Mouse (Mus musculus) T-cell, adult 2 months (primary cell): ENCODE measurements around the gene Mesp1.

Experiments used
- DNase-seq: peaks from one replicate; pipeline ENCODE4 v3.0.0; 2022; ENCODE audit warnings: low spot score

The Mesp1 gene

DNA sequence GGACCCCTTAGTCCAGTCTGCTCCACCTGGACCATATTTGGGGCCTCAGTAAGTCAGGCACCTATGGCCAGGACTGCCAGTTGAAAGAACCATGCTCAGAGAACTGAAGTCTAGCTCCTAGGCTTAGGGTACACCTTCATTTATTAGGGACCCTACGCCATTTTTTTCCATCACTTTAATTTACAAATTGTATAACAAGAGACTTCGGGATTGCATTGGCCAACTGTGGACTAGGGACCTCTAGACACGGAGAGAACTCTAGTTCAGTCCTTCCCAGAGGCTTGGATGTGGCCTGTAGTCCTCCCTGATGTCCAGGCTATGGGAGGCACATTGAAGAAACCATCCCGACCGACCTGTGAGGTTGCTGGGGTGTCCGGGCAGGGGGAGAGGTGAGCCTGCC is at the start of gene Mesp1:
Gene Mesp1, minus strand, starts transcription at position 101 of the 400 bp plus-strand sequence.
- DNase-seq: no peak

DNA sequence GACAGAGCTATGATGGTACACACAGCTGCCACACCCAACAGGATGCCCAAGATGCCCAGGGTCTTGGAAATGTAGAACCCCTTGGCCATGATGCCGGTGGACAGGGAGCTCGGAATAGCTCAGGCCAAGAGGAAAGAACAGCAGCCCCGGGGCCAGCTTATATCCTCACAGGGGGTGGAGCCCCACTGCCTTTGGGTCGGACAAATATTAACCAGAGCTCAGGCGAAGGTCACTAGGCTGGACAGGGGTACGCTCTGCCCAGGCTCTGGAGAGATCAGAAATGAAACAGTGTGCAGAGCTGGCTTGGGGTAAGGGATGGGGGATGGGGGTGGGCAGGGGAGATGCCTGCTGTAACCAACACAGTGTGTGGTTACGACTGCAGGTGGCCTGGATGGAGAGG is 48.6 kb upstream of the Mesp1 start:
- no peak for DNase-seq

DNA sequence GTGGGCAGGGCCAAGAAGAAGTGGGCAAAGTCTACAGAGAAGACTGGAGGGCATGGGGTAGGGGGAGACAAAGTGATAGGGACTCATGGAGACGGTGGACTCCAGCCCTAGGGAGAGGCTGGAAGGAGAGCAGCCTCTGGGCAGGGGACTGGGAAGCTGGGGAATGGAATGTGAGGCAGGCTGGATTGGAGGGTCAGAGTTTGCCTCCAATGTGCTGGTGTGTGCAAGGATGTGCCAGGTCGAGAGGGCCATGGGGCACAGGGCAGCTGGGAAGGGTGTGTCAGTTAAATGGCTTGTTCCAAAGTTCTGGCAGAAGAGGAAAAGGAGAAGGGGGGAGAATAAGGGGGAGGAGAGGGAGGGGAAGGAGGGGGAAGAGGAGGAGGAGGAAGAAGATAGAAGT is 43.7 kb upstream of the Mesp1 start:
- DNase-seq: no peak

DNA sequence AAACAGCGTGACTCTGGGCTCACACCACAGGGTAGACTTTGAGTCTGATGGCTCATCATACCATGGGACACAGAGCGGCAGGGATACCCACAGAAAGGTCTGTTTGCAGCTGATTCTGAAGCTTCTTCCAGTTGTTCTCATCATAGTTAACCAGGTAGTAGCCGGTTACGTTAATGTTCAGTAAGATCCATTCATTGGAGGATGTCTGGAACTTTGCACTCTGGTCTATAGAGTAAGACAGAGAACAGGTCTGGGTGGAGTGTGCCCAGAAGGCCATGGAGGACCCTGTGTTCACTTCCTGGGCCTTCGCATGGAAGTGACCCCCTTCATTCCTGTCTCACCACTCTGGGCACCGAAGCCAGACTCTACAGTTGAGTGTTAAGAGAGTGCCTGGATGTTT is 41.6 kb upstream of the Mesp1 start:
- DNase-seq: no peak

DNA sequence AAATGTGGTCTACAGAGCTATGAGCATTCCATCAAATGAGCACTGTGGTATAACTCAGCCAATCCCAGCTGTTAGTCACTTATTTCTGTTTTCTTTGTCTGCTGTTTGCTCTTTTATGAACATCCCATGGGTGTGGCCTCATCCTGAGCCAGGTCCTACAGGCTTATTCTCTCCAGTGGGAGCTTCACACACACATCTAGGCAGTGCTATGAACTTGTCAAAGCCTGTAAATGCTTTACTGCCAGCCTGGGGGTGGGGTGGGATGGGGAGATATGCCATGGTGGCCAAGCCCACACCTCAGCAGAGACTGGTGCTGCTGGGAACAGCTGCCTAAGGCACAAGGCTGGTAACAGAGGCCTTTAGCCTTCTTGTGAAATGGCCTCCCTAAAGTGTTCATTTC is 39.4 kb upstream of the Mesp1 start:
- DNase-seq: no peak

DNA sequence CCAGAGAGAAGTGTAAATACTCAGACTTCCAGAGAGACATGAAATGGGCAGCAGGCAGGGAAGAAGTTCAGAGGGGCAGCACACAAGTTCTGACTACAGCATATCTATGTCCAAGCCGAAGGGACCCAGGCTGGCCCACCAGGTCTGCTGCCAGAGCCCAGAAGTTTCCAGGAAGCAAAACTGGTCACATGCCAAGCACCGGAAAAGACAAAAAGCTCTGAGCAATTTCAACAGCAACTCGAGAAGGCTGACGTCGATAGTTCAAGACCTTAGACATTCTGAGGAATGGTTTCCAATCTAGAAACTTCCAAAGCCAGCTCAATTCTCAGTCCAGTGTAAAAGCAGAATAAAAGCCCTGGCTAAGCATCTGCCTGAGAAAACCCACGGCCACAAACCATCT is 38.0 kb upstream of the Mesp1 start:
- no peak for DNase-seq

DNA sequence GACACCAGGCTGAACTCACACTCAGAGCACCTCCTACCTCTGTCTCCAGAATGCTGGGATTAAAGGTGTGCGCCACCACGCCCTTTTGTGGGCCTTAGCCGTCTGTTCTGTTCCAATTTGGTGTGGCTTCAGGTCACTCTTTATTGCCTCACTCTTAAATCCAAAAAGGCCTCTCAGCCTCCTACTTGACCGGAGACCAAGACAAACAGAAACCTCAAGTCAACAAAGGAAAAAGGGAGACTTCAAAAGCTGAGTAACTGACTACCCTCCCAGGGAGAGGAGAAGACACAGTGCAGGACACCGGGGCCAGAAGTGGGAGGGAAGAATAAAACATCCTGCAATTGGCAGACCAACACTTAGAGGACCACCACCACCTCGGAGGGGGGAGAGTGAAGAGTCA is 37.6 kb upstream of the Mesp1 start:
- DNase-seq: no peak

DNA sequence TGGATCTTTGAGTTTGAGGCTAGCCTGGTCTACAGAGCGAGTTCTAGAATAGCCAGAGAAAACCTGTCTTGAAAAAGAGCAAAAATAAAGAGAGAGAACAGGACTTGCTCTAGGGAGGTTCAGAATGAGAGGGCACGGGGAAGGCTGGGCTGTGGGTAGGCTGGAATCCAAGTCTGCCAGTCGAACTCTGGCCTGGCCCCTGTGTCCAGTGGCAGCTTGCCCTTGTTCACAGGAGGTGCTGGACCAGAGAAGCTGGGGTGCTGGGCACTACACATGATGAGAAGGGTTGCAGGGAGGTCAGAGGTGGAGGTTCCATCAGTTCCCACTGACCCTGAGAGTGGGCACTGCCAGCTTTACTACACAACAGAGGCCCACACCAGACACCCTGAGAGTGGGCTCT is 34.8 kb upstream of the Mesp1 start:
- DNase-seq: no peak

DNA sequence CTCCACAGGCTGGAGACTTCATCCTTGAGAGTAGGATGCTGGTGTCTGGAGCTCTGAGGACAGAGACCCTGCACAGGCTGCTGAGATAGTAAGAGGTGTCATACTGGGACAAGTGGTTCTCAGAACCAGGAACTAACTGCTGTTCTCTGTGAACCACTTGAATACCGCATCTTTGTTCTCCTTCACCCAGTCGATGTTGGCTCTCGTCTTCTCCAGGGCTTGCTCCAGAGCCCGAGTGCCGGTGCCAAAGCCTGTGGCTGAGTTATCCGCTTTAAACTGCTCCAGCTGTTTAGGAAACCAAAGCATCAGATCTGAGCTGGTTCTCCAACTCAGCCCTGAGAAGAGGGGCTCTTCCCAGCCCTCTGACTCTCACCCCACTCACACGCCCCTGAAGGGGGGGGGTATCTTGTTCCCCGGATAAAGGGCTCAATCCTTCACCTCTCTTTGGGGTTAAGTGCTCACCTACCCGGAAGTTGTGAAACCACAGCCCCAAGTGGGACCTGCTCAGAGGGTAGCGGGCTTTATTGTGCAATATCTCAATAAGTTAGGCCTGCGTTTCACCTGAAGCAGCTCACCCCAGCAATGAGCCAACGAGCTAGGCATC is 28.6 kb upstream of the Mesp1 start:
- no peak for DNase-seq

DNA sequence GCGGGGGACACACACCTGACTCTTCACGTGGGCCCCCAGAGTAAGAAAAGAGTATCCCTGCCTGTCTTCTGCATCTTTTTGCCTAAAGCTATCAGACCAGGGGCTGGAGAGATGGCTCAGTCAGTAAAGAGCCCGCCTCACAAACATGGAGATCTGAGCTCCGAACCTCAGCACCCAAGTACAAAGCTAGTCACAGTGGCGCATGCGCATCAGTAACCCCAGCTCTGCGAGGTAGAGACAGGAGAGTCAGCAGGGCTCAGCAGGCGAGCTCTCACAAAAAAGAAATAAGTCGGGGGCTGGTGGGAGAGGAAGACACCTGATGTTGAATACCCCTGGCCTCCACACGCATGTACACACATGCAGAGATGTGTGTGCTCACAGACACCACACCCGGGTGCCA is 26.4 kb upstream of the Mesp1 start:
- no peak for DNase-seq

DNA sequence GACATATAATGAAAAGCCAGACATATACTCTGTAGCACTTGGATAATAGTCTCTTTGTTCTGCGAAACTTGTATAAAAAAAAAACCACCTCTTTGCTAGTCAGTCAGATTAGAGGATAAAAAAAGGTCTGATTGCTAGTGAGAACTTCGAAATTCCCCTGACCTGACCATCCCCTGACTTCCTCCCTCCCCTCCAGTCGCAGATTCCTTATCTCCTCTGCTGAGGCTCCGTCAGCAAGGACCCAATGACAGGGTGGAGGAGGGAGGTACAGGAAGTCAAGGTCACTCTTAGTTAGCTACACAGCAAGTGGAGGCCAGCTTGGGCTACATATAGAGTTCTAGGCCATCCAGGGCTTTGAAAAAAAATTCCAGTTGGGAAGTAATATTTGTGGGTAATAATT is 25.9 kb upstream of the Mesp1 start:
- no peak for DNase-seq

DNA sequence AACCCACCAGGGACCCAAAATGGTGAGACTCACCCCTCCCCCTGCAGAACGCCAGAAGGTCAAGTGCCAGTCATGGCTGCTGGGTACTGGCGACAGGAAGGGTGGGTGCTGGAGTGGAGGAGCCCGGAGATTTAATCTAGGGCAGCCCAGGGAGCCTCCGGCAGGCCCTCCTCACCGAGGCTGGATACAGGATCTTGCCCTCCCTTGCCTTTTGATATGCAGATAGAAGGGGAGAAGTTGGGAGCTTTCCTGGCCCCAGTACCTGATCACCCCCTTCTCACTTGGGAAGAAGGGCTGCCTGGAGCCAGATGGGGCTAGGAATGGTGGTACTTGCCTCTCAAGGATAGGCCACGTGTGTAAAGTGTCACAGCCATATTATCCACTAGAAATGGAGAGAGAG is 24.7 kb upstream of the Mesp1 start:
- no peak for DNase-seq

DNA sequence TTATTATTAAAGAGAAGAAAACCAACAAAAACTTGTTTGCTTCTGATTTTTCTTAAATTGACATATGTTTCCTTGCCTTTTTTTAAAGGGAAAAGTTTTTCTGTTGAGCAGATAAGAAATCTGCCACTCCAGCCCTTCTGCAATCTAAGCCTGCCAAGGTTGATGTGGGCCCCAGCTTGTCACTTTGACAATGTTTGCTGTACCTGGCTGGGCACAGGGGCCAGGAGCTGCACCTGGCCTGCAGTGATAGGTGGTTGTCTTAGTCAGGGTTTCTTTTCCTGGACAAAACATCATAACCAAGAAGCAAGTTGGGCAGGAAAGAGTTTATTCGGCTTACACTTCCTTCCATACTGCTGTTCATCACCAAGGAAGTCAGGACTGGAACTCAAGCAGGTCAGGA is 19.8 kb upstream of the Mesp1 start:
- no peak for DNase-seq

DNA sequence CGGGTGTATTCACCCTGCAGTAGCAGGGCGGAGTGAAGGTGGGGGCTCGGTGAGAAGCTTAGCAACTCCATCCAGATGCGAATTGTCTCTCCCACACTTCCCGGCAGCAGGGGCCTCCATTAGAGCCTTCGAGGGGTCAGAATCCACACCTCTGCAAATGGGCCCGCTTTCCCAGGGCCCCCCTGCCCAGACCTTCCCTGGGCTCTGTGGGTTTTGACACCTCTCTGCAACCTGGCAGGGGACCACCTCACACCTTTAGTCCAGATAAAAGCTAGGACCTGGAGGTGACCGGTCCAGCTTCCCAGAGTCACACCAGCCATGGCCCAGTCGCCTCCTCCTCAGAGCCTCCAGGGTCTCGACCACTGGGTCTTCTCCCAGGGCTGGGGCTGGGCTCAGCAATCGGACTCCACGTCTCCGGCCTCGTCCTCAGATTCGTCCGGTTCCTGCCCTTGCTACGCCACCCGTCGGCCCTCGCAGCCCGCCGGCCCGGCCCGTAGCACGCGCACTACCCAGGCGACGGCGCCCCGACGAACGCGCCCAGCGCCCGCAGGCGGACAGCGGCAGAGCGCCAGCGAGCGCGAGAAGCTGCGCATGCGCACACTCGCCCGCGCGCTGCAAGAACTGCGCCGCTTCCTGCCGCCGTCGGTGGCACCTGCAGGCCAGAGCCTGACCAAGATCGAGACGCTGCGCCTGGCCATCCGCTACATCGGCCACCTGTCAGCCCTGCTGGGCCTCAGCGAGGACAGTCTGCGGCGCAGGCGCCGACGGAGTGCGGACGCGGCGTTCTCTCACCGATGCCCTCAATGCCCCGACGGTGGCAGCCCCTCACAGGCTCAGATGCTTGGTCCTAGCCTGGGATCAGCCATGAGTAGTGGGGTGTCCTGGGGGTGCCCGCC is 17.3 kb upstream of the Mesp1 start, which contains the start of gene Mesp2:
Gene Mesp2, plus strand, starts transcription at position 117 of the 896 bp plus-strand sequence.
- peak; percentile 74 for DNase-seq

DNA sequence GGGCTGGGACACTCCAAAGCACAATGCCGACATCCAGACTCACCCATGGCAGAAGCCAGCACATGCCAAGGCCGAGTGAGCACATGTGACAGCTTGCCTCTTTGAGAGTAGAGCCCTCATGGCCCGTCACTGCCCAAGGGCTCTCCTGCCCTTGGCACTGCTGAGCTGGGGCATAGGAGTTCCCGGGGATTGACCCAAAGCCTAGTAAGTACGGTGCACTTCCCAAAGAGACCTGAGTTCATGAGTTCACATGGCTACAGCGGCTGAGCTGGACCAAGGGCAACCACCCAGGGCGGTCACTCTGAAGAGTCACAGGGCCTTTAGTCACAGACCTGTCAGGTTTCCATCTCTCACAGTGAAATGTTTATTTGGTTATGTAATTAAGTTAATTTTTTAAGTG is 15.0 kb upstream of the Mesp1 start:
- no peak for DNase-seq

DNA sequence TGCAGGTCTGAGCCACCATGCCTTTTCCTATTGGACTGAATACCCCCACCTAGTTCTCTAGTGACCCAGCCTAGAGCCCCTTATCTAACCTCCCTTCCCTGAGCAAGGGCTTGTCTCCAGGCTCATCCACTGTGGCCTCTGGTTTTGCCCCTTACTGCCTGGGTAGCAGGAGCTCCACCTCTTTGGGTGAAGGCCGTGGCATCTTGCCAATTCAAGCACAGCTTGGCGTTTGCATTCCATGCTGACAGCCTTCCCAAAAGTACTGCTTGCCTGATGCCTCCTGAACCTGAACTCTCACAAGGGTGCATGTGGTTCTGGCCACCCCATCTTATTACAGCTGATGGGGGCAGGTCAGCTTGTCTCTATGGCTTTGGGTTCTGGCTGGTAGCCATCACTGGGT is 10.3 kb upstream of the Mesp1 start:
- no peak for DNase-seq

DNA sequence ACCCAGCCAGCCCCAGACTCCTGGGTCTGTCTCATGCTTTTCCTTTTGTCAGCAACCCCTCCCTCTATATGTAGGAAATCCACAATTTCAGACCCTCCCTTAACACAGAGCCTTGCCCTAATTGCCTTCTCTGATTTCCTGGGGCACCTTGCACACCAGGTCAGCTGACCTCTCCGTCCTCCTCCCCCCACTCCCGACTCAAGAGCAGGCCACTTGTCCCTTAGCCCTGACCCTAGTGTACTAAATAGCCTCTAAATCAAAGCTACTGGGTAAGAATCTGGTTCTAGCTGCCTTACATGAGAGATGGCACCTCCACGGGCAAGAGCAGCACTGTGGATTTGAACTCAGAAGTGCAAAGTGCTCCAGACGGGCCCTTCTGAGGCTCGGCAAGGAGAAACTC is 8.4 kb upstream of the Mesp1 start:
- DNase-seq: no peak

DNA sequence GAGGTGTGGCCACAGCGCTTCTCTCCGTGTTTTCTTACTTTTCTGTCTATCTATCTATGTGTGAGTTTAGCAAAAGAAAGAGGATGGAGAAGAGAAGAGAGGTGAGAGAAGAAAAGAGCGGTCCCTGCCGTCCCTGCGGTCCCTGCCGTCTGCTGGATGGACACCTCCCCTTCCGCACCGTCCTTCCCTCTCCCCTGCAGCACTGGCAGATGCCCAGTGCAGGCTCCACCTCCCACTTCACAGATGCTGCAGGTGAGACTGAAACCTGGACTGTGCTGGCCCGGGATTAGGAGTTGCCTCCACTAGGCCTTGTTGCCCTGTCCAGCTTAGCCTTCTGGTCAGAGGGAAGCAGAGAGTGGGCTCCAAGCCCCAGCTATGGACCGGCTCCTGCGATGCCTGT is 7.8 kb upstream of the Mesp1 start:
- no peak for DNase-seq

DNA sequence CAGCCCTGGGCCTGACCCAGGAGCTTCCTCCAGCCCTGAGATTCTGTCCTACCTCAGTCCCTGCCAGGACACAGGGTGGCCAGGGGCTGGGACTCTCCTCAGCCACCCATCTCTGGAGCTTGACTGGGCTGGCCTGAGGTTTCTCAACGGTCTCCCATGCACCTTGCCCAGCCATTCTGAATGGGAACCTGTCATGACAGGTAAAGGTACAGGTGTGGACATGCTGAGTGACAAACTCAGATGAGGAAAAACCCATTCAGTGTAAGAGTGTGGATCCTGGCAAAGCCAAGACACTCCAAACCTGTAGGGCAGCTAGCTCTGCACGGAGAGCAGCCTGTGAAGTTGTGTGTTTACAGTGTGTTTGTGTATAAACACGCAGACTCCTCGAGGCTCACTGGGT is 6.7 kb upstream of the Mesp1 start:
- DNase-seq: no peak

DNA sequence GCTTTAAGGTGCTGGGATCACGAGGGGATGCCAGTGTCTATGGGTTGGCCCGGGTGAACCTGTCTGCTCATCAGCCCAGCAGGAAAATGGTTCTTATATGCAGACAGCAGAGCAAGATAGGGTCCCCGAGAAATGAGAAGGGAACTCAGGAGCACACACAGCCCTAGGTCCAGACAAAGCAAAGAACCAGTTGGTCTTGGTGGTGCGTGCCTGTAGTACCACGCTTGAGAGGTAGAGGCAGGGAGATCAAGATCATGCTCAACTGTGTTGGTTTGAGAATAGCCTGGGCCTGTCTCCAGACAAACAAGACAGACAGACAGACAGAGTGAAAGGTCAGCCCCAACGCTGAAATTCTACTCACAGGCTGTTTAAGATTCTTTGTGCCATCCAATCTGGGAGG is 5.9 kb upstream of the Mesp1 start:
- no peak for DNase-seq

DNA sequence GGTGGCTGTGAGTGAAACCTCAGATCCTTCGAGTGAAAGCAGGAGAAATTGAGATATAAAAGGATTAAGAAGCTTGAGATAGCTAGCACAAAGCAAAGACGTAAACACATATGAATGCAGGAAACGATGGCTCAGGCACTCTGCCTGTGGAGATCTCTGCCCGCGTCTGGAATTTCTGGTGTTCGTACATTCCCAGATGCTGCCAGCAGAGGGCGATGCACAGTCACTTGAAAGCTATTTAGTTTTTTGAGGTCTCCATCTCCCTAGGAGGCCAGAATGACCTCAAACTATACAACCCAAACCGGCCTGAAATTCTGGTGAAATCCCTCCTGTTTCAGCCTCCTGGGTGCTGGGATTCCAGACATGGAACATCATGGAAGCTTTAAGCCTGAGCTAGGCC is 5.5 kb upstream of the Mesp1 start:
- peak; percentile 44 for DNase-seq

DNA sequence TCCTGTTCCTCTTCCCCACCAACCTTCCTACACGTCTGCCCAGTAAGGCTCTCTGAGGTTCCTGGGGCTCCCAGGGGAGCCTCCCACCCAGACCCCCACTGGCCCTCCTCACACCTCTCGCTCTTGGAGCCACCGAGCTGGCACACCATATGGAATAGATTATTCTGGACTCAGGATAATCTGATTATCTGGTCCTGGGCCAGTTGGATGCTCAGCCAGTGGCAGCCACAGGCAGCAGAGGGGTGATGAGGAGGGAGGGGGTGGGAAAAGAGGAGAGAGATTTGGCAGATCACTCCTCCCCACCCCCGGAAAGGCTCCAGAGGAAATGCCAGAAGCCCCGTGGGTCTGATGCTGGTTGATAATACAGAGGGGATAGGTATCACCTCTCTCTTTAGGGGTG is 5.0 kb upstream of the Mesp1 start:
- DNase-seq: no peak

DNA sequence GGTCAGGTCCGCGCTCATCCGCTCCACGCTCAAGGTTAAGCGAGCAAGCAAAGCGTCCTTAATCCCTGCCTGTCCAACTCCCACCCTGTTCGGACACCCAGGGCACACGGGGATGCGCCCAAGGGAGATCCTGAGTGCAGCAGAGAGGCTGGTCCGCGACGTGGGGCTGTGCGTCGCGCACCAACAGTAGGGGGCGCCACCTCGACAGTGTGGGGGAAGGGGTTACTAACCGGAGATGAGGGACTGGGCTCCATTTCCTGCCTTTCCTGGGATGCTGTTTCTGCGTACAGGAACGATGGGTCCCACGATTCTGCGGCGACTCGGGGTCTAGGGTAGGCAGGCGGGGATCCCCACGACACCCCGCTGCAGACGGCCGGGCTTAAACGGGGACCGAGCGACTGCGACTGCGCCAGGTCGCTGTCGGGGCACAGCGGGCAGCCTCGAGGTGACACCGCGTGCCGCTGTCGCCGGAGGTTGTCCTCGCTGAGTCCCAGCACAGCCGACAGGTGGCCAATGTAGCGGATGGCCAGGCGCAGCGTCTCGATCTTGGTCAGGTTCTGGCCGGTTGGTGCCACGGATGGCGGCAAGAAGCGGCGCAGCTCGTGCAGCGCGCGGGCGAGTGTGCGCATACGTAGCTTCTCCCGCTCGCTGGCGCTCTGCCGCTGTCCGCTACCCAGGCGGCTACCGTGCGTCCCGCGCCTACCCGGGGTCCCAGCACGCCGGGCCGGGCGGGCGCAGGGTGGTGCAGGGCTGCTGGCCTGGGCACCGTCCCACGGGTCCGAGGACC is 760 bp downstream of the Mesp1 start:
- peak; percentile 14 for DNase-seq
